Mouse (Mus musculus) midbrain, postnatal 0 days (tissue): Measurements from ENCODE around the gene Dexi. TPM values are rescaled to one million over a fixed set of nuclear protein-coding genes. Genes with fewer than 3 reads are reported as not detected.

Experiments
- ATAC-seq: fragments of 200-750 bp; cut with Nextera tagmentation; 2 replicates; pipeline ENCODE4 v1.8.0; 2017; ENCODE audit warnings: moderate number of reproducible peaks, mild to moderate bottlenecking, moderate TSS enrichment, moderate library complexity; ENCODE audit not compliant: low FRiP score
- DNase-seq: peaks from one replicate; pipeline ENCODE4 v3.0.0-alpha.2; 2015; ENCODE audit warnings: low spot score
- H3K27ac ChIP-seq: fragments of 300-500 bp; sonication (generic); 2 replicates; pipeline ENCODE4 v1.5.1; 2014; ENCODE audit warnings: low read depth, mild to moderate bottlenecking, low read length, mixed read lengths
- H3K27me3 ChIP-seq: fragments of 300-500 bp; sonication (generic); 2 replicates; pipeline ENCODE4 v1.6.1; 2014; ENCODE audit warnings: low read length, control low read depth, mixed read lengths; ENCODE audit not compliant: insufficient read depth
- H3K36me3 ChIP-seq: fragments of 300-500 bp; sonication (generic); 2 replicates; pipeline ENCODE4 v1.6.1; 2014; ENCODE audit warnings: low read length, control low read depth, mixed read lengths; ENCODE audit not compliant: insufficient read depth
- H3K4me1 ChIP-seq: fragments of 300-500 bp; sonication (generic); 2 replicates; pipeline ENCODE4 v1.6.1; 2014; ENCODE audit warnings: mild to moderate bottlenecking, control low read depth, antibody characterized with exemption, low read length, mixed read lengths; ENCODE audit not compliant: insufficient read depth
- H3K4me2 ChIP-seq: fragments of 300-500 bp; sonication (generic); 2 replicates; pipeline ENCODE4 v1.6.1; 2014; ENCODE audit warnings: low read depth, mild to moderate bottlenecking, low read length, mixed read lengths; ENCODE audit not compliant: poor library complexity, severe bottlenecking
- H3K4me3 ChIP-seq: fragments of 300-500 bp; sonication (generic); 2 replicates; pipeline ENCODE4 v1.5.1; 2014; ENCODE audit warnings: low read depth, mild to moderate bottlenecking, low read length, moderate library complexity
- H3K9ac ChIP-seq: fragments of 300-500 bp; sonication (generic); replicated peaks from 2 replicates; pipeline ENCODE4 v1.6.1; 2014; ENCODE audit warnings: mild to moderate bottlenecking, low read length, moderate library complexity, mixed read lengths; ENCODE audit not compliant: poor library complexity, severe bottlenecking
- H3K9me3 ChIP-seq: fragments of 300-500 bp; sonication (generic); 2 replicates; pipeline ENCODE4 v1.6.1; 2016; ENCODE audit warnings: low read length, control low read depth
- CTCF ChIP-seq: IDR thresholded peaks from 2 replicates; pipeline ENCODE4 v1.5.1; 2016; ENCODE audit warnings: antibody characterized with exemption, mild to moderate bottlenecking
- WGBS: fragments of 180-500 bp; shearing (Covaris S2); extraction: QIAGEN DNeasy Blood & Tissue Kit; methylation state at CpG from one replicate; pipeline ENCODE4 v1.1.7; 2014; 5-methylcytosine and 5-hydroxymethylcytosine counted together
- polyA plus RNA-seq: library from polyadenylated mRNA; unstranded; fragments of >200 nt; fragmentation: Nextera tagmentation; extraction: Ambion mirVana; gene quantifications from 2 replicates; pipeline ENCODE4 v1.2.1, GENCODE M21; 2015
- total RNA-seq: library from RNA; depleted of rRNA; stranded (reverse); fragments of >200 nt; gene quantifications from 2 replicates; pipeline ENCODE4 v1.2.3, GENCODE M21; 2014

Gene Dexi
- total and polyA plus RNA-seq, 2 experiments from 2014 or later, result 18.2 to 38.0 TPM

- no peaks in the 10 kb centered on the region for H3K4me1 ChIP-seq
- no peak overlapping the region for H3K27ac ChIP-seq
- H3K4me2 ChIP-seq, result no peak overlapping the region
- H3K9ac ChIP-seq, result no peak overlapping the region
- WGBS, result 81% methylated on average over 3 of the region's 3 CpGs
- H3K36me3 ChIP-seq, result no peaks in the 10 kb centered on the region
- DNase-seq (no peak), ATAC-seq (no peak)
- no peak for TF ChIP-seq CTCF
- no peaks in the 10 kb centered on the region for H3K9me3 ChIP-seq
- H3K4me3 ChIP-seq, result no peak overlapping the region
- H3K27me3 ChIP-seq, result 0 out of 2 replicates have a peak, but pooled peaks cover 5% of the 10 kb centered on the region
Observed at GRCm38 (mm10) chr16:10486993-10487392, 55.9 kb downstream of the Dexi start.

DNA sequence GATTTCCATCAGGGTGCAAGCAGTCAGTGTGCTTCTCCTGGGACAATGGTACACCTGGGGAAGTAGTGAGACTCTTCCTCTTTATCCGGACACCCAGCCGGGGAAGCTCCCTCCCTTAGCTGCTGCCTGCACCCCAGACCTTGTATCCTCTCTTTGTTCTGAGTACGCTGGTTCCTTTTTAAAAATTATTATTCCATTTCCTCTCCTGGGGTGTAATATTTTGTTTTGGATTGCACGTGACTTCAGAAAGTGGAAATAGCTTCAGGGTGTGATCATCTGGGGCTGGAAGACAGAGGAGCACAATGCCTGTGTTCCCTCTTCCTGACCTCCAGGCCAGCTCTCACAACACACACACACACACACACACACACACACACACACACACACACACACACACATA lies 60.5 kb downstream of the Dexi start:
- no peak for ATAC-seq
- WGBS, result 53% methylated on average over 4 of the region's 4 CpGs

GRCm38 (mm10) chr16:10479857-10480256 lies 63.0 kb downstream of the Dexi start, which contains the start of gene Ciita:
Ciita (plus strand) TSS chr16:10480059.
- no peak for TF ChIP-seq CTCF
- WGBS, result 80% methylated on average over 5 of the region's 5 CpGs
- no peak for DNase-seq
- H3K9ac ChIP-seq, result no peak within 1 kb of the TSS
- H3K4me1 ChIP-seq, result no peaks in the 10 kb centered on the region
- H3K27ac ChIP-seq, result no peak within 1 kb of the TSS
- H3K9me3 ChIP-seq, result no peaks in the 10 kb centered on the region
- H3K4me3 ChIP-seq, result no peak within 1 kb of the TSS
- no peak for ATAC-seq
- no peaks in the 10 kb centered on the region for H3K36me3 ChIP-seq
- H3K27me3 ChIP-seq, result no peaks in the 10 kb centered on the region
- no peak within 1 kb of the TSS for H3K4me2 ChIP-seq

More for the DNA sequence above, 60.5 kb downstream of the Dexi start:
- H3K4me2 ChIP-seq, result no peak overlapping the region
- H3K27me3 ChIP-seq, result no peaks in the 10 kb centered on the region
- no peak for DNase-seq
- no peaks in the 10 kb centered on the region for H3K9me3 ChIP-seq
- no peak overlapping the region for H3K27ac ChIP-seq
- no peaks in the 10 kb centered on the region for H3K4me1 ChIP-seq
- H3K4me3 ChIP-seq, result no peak overlapping the region
- no peak for TF ChIP-seq CTCF
- no peaks in the 10 kb centered on the region for H3K36me3 ChIP-seq
- H3K9ac ChIP-seq, result no peak overlapping the region

GRCm38 (mm10) chr16:10475919-10476318 lies 66.9 kb downstream of the Dexi start:
- H3K27me3 ChIP-seq, result no peaks in the 10 kb centered on the region
- H3K4me1 ChIP-seq, result no peaks in the 10 kb centered on the region
- no peaks in the 10 kb centered on the region for H3K36me3 ChIP-seq
- H3K9ac ChIP-seq, result no peak overlapping the region
- no peak overlapping the region for H3K4me2 ChIP-seq
- DNase-seq (no peak), ATAC-seq (no peak)
- H3K4me3 ChIP-seq, result no peak overlapping the region
- TF ChIP-seq CTCF, result no peak
- H3K9me3 ChIP-seq, result no peaks in the 10 kb centered on the region
- WGBS, result 59% methylated on average over 2 of the region's 2 CpGs
- no peak overlapping the region for H3K27ac ChIP-seq

DNA sequence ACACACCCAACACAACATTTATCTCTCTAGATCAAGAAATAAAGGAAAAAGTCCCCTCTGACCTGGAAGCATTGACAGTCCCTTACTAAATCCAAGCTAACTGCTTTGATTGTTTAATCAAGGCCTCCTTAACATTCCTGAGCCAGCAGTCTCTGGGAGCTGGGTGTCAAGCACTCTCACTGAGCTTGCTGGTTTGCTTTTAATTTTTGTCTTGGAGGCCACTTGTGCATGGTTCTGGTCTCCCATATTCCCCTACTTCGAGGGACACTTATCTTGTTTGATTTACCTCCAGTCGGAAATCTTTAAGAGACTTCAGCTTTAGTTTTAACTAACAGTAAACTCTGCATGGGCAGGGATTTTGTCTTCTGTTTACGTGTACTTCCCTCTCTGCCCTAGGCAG lies 67.9 kb downstream of the Dexi start:
- ATAC-seq (no peak), DNase-seq (no peak)
- WGBS, result 67% methylated on average over 3 of the region's 3 CpGs
- Histone ChIP-seq H3K36me3 (no peaks in the 10 kb centered on the region), H3K9ac (no peak overlapping the region), H3K27me3 (no peaks in the 10 kb centered on the region), H3K4me2 (no peak overlapping the region), H3K27ac (no peak overlapping the region), H3K9me3 (no peaks in the 10 kb centered on the region), H3K4me1 (no peaks in the 10 kb centered on the region), H3K4me3 (no peak overlapping the region)
- no peak for TF ChIP-seq CTCF

DNA sequence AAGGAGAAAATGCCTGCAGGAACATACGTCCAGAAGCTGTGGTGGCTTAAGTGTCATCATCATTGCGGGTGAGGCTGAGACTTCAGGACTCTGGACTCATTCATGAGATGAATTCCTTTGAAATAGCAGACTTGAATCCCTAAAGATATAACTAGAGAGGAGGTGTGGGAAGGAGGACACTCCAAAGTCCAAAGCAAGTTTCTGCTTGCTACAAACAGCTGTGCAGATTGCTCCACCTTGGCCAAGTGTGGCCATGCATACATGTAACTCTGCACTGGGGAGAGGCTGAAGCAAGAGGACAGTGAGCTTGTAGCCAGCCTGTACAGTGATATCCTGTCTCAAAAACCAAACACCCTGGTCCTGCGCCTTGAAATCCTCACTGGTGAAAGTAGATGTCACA lies 70.9 kb downstream of the Dexi start:
- H3K9me3 ChIP-seq, result no peaks in the 10 kb centered on the region
- no peaks in the 10 kb centered on the region for H3K4me1 ChIP-seq
- no peak overlapping the region for H3K27ac ChIP-seq
- ATAC-seq (no peak), DNase-seq (no peak)
- no peaks in the 10 kb centered on the region for H3K36me3 ChIP-seq
- H3K27me3 ChIP-seq, result no peaks in the 10 kb centered on the region
- TF ChIP-seq CTCF, result no peak
- H3K4me3 ChIP-seq, result no peak overlapping the region
- 90% methylated on average over 3 of the region's 3 CpGs for WGBS
- H3K4me2 ChIP-seq, result no peak overlapping the region
- H3K9ac ChIP-seq, result no peak overlapping the region
